Mouse (Mus musculus): ENCODE results near the gene Ccdc92b.

- no peak for TF ChIP-seq MAFK (IDR thresholded peaks at IDR 0.05; ENCODE audit: insufficient read depth, low read depth, low read length)
- TF ChIP-seq HCFC1 (IDR thresholded peaks at IDR 0.05; ENCODE audit: borderline replicate concordance, insufficient read depth, low read length): no peak
Observed at GRCm38 (mm10) chr11:74653385-74653784, 34.0 kb downstream of the Ccdc92b start.
